Mouse (Mus musculus): ENCODE results near the gene St8sia1. TPM values are rescaled to one million over a fixed set of nuclear protein-coding genes. Genes with fewer than 3 reads are reported as not detected.

Gene St8sia1
- polyA plus RNA-seq, 1 experiment from 2014 or later = 0.07 TPM

GRCm38 (mm10) chr6:142873795-142874563 is 90.3 kb downstream of the St8sia1 start:
- peaks cover 9% of the 10 kb centered on the region for H3K4me1 ChIP-seq (ENCODE audit: insufficient read depth)
- no peak overlapping the region for H3K4me2 ChIP-seq
- 66% methylated on average over 11 of the region's 11 CpGs for WGBS
- no peak overlapping the region for H3K9ac ChIP-seq
- no peak for TF ChIP-seq CTCF (IDR thresholded peaks at IDR 0.05; ENCODE audit: low read depth)
- DNase-seq = no peak
- no peak for ATAC-seq (ENCODE audit: insufficient read depth)
- H3K36me3 ChIP-seq (ENCODE audit: insufficient read depth) = no peaks in the 10 kb centered on the region
- H3K4me3 ChIP-seq (ENCODE audit: low read depth, low read length) = no peak overlapping the region
- H3K27me3 ChIP-seq (ENCODE audit: insufficient read depth, low read length) = no peaks in the 10 kb centered on the region
- no peak overlapping the region for H3K27ac ChIP-seq (ENCODE audit: low read depth)
- H3K9me3 ChIP-seq (ENCODE audit: low read depth, low read length) = no peaks in the 10 kb centered on the region

DNA sequence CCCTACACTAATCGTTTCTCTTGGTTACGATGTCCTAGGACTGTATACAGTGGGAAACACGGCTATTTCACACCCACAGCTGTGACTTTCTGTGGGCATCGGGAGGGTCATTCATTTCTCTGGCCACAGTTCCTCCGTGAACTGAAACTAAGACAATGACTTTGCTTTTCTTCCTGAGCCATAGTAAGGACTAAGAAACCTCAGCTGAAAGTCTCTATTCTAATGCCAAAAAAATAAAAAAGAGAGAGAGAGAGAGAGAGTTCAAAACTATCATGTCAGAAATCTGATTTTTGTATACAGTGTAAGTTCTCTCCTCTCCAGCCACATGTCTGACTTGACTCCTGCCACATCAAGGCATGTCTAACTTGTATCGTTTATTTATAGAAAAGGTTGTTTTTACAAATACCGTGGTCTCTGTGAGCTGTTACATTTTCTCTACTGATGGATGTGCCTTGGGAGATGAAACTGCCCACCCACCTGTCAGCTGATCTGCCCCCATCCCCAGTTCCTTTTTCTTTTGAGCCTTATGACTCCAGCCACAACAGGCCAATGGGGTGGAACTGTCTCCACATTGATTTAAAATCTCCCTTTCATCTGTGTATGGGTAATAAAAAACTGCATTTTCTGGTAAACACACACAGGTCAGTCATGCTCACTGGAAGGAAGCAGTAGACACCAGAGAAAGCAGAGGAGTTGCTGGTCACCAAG is 94.4 kb downstream of the St8sia1 start:
- 0 out of 2 replicates have a peak, but pooled peaks cover 5% of the 10 kb centered on the region for H3K4me1 ChIP-seq (ENCODE audit: insufficient read depth)
- H3K36me3 ChIP-seq (ENCODE audit: insufficient read depth) = no peaks in the 10 kb centered on the region
- 46% methylated on average over 7 of the region's 7 CpGs for WGBS
- H3K4me2 ChIP-seq = no peak overlapping the region
- no peak overlapping the region for H3K9ac ChIP-seq
- no peak for ATAC-seq (ENCODE audit: insufficient read depth)
- H3K27me3 ChIP-seq (ENCODE audit: insufficient read depth, low read length) = no peaks in the 10 kb centered on the region
- H3K4me3 ChIP-seq (ENCODE audit: low read depth, low read length) = no peak overlapping the region
- TF ChIP-seq CTCF (IDR thresholded peaks at IDR 0.05; ENCODE audit: low read depth) = no peak
- no peak overlapping the region for H3K27ac ChIP-seq (ENCODE audit: low read depth)
- H3K9me3 ChIP-seq (ENCODE audit: low read depth, low read length) = no peaks in the 10 kb centered on the region
- no peak for DNase-seq

- ATAC-seq (ENCODE audit: insufficient read depth) = peak; percentile 77; the same call in 1 of the 2 replicates
- H3K4me2 ChIP-seq = 0 out of 2 replicates have a peak overlapping the region, but pooled peaks have one; percentile 5
- peak; percentile 79 for DNase-seq
- H3K36me3 ChIP-seq (ENCODE audit: insufficient read depth) = no peaks in the 10 kb centered on the region
- no peak for TF ChIP-seq CTCF (IDR thresholded peaks at IDR 0.05; ENCODE audit: low read depth)
- no peak overlapping the region for H3K27ac ChIP-seq (ENCODE audit: low read depth)
- H3K4me1 ChIP-seq (ENCODE audit: insufficient read depth) = 0 out of 2 replicates have a peak, but pooled peaks cover 5% of the 10 kb centered on the region
- H3K27me3 ChIP-seq (ENCODE audit: insufficient read depth, low read length) = no peaks in the 10 kb centered on the region
- H3K4me3 ChIP-seq (ENCODE audit: low read depth, low read length) = no peak overlapping the region
- no peak overlapping the region for H3K9ac ChIP-seq
- no peaks in the 10 kb centered on the region for H3K9me3 ChIP-seq (ENCODE audit: low read depth, low read length)
- WGBS = 16% methylated on average over 9 of the region's 9 CpGs
These were observed 96.7 kb downstream of the St8sia1 start for GRCm38 (mm10) chr6:142867471-142868055.

DNA sequence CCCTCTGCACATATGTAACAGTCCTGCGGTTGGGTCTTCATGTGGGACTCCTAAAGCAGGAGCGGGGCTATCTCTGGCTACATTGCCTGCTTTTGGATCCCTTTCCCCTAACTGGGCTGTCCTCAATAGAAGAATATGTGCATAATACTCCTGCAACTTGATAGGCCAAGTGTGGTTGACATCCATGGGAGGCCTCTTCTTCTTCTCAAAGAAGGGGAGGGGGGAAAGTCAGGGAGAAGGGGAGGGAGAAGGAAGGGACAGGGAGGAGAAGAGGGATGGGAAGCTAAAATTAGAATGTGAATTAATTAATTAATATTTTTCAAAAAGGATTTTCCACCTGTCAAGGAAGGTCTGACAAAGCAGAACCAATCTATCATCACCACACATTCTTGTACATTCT is 97.2 kb downstream of the St8sia1 start:
- Histone ChIP-seq H3K36me3 (ENCODE audit: insufficient read depth) (no peaks in the 10 kb centered on the region), H3K4me2 (0 out of 2 replicates have a peak overlapping the region, but pooled peaks have one; percentile 5), H3K9me3 (ENCODE audit: low read depth, low read length) (no peaks in the 10 kb centered on the region), H3K4me1 (ENCODE audit: insufficient read depth) (0 out of 2 replicates have a peak, but pooled peaks cover 5% of the 10 kb centered on the region), H3K9ac (no peak overlapping the region), H3K27ac (ENCODE audit: low read depth) (no peak overlapping the region), H3K27me3 (ENCODE audit: insufficient read depth, low read length) (no peaks in the 10 kb centered on the region), H3K4me3 (ENCODE audit: low read depth, low read length) (no peak overlapping the region)
- TF ChIP-seq CTCF (IDR thresholded peaks at IDR 0.05; ENCODE audit: low read depth) = no peak
- ATAC-seq (ENCODE audit: insufficient read depth) (peak; percentile 23; the same call in 1 of the 2 replicates), DNase-seq (no peak)
- 100% methylated on average over 2 of the region's 2 CpGs for WGBS

DNA sequence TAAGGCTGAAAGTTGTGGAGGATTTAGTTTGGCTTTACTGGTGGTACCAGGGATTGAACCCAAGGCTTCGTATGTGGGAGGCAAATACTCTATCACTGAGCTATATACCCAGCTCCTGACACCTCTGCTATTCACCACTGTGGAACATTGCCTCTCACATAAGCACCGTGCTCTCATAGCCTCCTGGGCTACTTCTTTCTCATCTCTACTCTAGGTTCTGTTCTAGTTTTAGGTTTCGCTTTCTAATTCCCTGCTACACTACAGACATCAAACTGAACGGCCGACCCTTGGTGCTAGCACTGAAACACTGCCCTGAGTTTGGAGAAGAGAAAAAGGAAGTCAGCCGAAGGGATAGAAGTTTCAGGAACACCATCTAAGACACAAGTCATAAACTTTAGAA is 99.1 kb downstream of the St8sia1 start:
- 69% methylated on average over 6 of the region's 6 CpGs for WGBS
- no peak for DNase-seq

DNA sequence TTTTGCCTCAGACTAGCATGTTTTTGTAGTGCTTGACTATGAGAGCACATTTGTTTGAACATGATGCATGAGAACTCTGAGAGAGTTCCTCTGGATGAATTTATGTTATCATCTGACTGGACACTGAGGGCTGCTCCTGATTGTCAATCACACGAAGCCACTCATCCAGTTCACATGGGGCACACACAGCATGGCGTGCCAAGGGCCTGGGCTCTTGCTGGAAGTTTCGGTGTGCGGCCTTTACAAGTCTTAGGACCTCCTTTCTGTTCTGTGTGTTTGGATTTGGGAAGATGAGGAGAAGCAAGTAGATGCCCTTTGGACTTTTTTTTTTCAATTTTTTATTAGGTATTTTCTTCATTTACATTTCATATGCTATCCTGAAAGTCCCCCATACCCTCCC is 100.4 kb downstream of the St8sia1 start:
- ATAC-seq (ENCODE audit: insufficient read depth) = no peak
- Histone ChIP-seq H3K9ac (no peak overlapping the region), H3K27ac (ENCODE audit: low read depth) (no peak overlapping the region), H3K27me3 (ENCODE audit: insufficient read depth, low read length) (no peaks in the 10 kb centered on the region), H3K36me3 (ENCODE audit: insufficient read depth) (no peaks in the 10 kb centered on the region), H3K4me2 (no peak overlapping the region), H3K4me1 (ENCODE audit: insufficient read depth) (0 out of 2 replicates have a peak, but pooled peaks cover 5% of the 10 kb centered on the region), H3K9me3 (ENCODE audit: low read depth, low read length) (no peaks in the 10 kb centered on the region), H3K4me3 (ENCODE audit: low read depth, low read length) (no peak overlapping the region)
- TF ChIP-seq CTCF (IDR thresholded peaks at IDR 0.05; ENCODE audit: low read depth) = no peak
- DNase-seq = no peak
- 90% methylated on average over 4 of the region's 4 CpGs for WGBS

More for the DNA sequence above, 99.1 kb downstream of the St8sia1 start:
- no peak for TF ChIP-seq CTCF (IDR thresholded peaks at IDR 0.05; ENCODE audit: low read depth)
- no peaks in the 10 kb centered on the region for H3K27me3 ChIP-seq (ENCODE audit: insufficient read depth, low read length)
- H3K36me3 ChIP-seq (ENCODE audit: insufficient read depth) = no peaks in the 10 kb centered on the region
- no peak overlapping the region for H3K4me3 ChIP-seq (ENCODE audit: low read depth, low read length)
- H3K9me3 ChIP-seq (ENCODE audit: low read depth, low read length) = no peaks in the 10 kb centered on the region
- no peak overlapping the region for H3K4me2 ChIP-seq
- H3K4me1 ChIP-seq (ENCODE audit: insufficient read depth) = 0 out of 2 replicates have a peak, but pooled peaks cover 5% of the 10 kb centered on the region
- H3K9ac ChIP-seq = no peak overlapping the region
- no peak for ATAC-seq (ENCODE audit: insufficient read depth)
- H3K27ac ChIP-seq (ENCODE audit: low read depth) = no peak overlapping the region

DNA sequence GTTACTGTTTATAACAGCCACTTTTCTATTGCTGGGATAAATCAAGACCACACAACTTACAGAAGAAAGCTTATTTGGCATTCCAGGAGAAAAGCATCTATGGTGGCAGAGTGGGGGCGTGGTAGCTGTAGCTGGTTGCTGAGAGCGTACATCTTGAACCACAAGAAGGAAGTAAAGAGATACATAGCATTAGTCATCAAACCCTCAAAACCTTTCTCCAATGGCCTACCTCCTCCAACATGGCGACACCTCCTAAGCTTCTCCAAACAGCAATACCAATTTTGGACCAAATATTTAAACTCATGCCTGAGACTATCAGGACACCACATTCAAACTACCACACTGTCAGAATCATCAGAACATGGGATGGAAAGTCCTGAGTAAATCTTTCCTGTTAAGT is 102.0 kb downstream of the St8sia1 start:
- Histone ChIP-seq H3K27me3 (ENCODE audit: insufficient read depth, low read length) (no peaks in the 10 kb centered on the region), H3K27ac (ENCODE audit: low read depth) (no peak overlapping the region), H3K4me1 (ENCODE audit: insufficient read depth) (0 out of 2 replicates have a peak, but pooled peaks cover 4% of the 10 kb centered on the region), H3K36me3 (ENCODE audit: insufficient read depth) (no peaks in the 10 kb centered on the region), H3K9me3 (ENCODE audit: low read depth, low read length) (no peaks in the 10 kb centered on the region), H3K4me2 (no peak overlapping the region), H3K9ac (no peak overlapping the region), H3K4me3 (ENCODE audit: low read depth, low read length) (no peak overlapping the region)
- 87% methylated on average over 3 of the region's 3 CpGs for WGBS
- no peak for TF ChIP-seq CTCF (IDR thresholded peaks at IDR 0.05; ENCODE audit: low read depth)
- no peak for ATAC-seq (ENCODE audit: insufficient read depth)
- no peak for DNase-seq

All from lung, embryonic 14.5 days (tissue).